Mouse (Mus musculus) lung, embryonic 14.5 days (tissue): ENCODE results near the gene Slc35e3. TPM values are rescaled to one million over a fixed set of nuclear protein-coding genes. Genes with fewer than 3 reads are reported as not detected.

Experiments used
- ATAC-seq: fragments of 200-750 bp; cut with Nextera tagmentation; 2 replicates; pipeline ENCODE4 v1.8.0; 2017; ENCODE audit warnings: mild to moderate bottlenecking, moderate TSS enrichment, moderate library complexity; ENCODE audit not compliant: insufficient read depth
- DNase-seq: peaks from one replicate; pipeline ENCODE4 v3.0.0-alpha.2; 2015
- H3K27ac ChIP-seq: fragments of 300-500 bp; sonication (generic); 2 replicates; pipeline ENCODE4 v1.5.1; 2014; ENCODE audit warnings: low read depth, mild to moderate bottlenecking, moderate library complexity
- H3K27me3 ChIP-seq: fragments of 300-500 bp; sonication (generic); 2 replicates; pipeline ENCODE4 v1.6.1; 2014; ENCODE audit warnings: low read length, control low read depth; ENCODE audit not compliant: insufficient read depth
- H3K36me3 ChIP-seq: fragments of 300-500 bp; sonication (generic); 2 replicates; pipeline ENCODE4 v1.6.1; 2014; ENCODE audit warnings: control low read depth; ENCODE audit not compliant: insufficient read depth
- H3K4me1 ChIP-seq: fragments of 300-500 bp; sonication (generic); 2 replicates; pipeline ENCODE4 v1.6.1; 2014; ENCODE audit warnings: antibody characterized with exemption, control low read depth; ENCODE audit not compliant: insufficient read depth
- H3K4me2 ChIP-seq: fragments of 300-500 bp; sonication (generic); 2 replicates; pipeline ENCODE4 v1.6.1; 2014; ENCODE audit warnings: mild to moderate bottlenecking
- H3K4me3 ChIP-seq: fragments of 300-500 bp; sonication (generic); 2 replicates; pipeline ENCODE4 v1.5.1; 2014; ENCODE audit warnings: low read depth, low read length
- H3K9ac ChIP-seq: fragments of 300-500 bp; sonication (generic); 2 replicates; pipeline ENCODE4 v1.6.1; 2014
- H3K9me3 ChIP-seq: fragments of 300-500 bp; sonication (generic); 2 replicates; pipeline ENCODE4 v1.6.1; 2016; ENCODE audit warnings: low read depth, low read length, control low read depth
- CTCF ChIP-seq: IDR thresholded peaks from 2 replicates; pipeline ENCODE4 v1.5.1; 2016; ENCODE audit warnings: antibody characterized with exemption, low read depth
- WGBS: fragments of 180-500 bp; shearing (Covaris S2); extraction: QIAGEN DNeasy Blood & Tissue Kit; methylation state at CpG from one replicate; pipeline ENCODE4 v1.1.7; 2014; 5-methylcytosine and 5-hydroxymethylcytosine counted together
- polyA plus RNA-seq: library from polyadenylated mRNA; unstranded; fragments of >200 nt; fragmentation: Nextera tagmentation; extraction: Ambion mirVana; gene quantifications from 2 replicates; pipeline ENCODE4 v1.2.1, GENCODE M21; 2014

The Slc35e3 gene
- polyA plus RNA-seq, 1 experiment from 2014 or later: 16.7 TPM

GRCm38 (mm10) chr10:117728574-117728973, 17.6 kb downstream of the Slc35e3 start:
- no peak overlapping the region for H3K9ac ChIP-seq
- no peak overlapping the region for H3K4me3 ChIP-seq
- H3K27ac ChIP-seq: peak overlapping the region; percentile 88
- H3K4me1 ChIP-seq: no peaks in the 10 kb centered on the region; the same call in 1 of the 2 replicates
- no peak for TF ChIP-seq CTCF
- ATAC-seq: no peak
- no peak overlapping the region for H3K4me2 ChIP-seq
- no peaks in the 10 kb centered on the region for H3K27me3 ChIP-seq
- WGBS: 86% methylated on average over 5 of the region's 5 CpGs
- no peak for DNase-seq
- H3K9me3 ChIP-seq: no peaks in the 10 kb centered on the region
- no peaks in the 10 kb centered on the region for H3K36me3 ChIP-seq

GRCm38 (mm10) chr10:117727518-117728110, 18.6 kb downstream of the Slc35e3 start:
- Histone ChIP-seq H3K27me3 (no peaks in the 10 kb centered on the region), H3K36me3 (no peaks in the 10 kb centered on the region), H3K9ac (no peak overlapping the region), H3K9me3 (no peaks in the 10 kb centered on the region), H3K4me3 (no peak overlapping the region), H3K4me2 (no peak overlapping the region), H3K4me1 (no peaks in the 10 kb centered on the region; the same call in 1 of the 2 replicates), H3K27ac (no peak overlapping the region)
- no peak for DNase-seq
- TF ChIP-seq CTCF: no peak
- no peak for ATAC-seq
- 65% methylated on average over 9 of the region's 9 CpGs for WGBS

- H3K4me1 ChIP-seq: no peaks in the 10 kb centered on the region; the same call in 1 of the 2 replicates
- no peak overlapping the region for H3K4me3 ChIP-seq
- no peak overlapping the region for H3K27ac ChIP-seq
- H3K4me2 ChIP-seq: no peak overlapping the region
- TF ChIP-seq CTCF: no peak
- no peak overlapping the region for H3K9ac ChIP-seq
- H3K9me3 ChIP-seq: no peaks in the 10 kb centered on the region
- ATAC-seq (no peak), DNase-seq (no peak)
- H3K36me3 ChIP-seq: no peaks in the 10 kb centered on the region
- no peaks in the 10 kb centered on the region for H3K27me3 ChIP-seq
- WGBS: 96% methylated on average over 4 of the region's 4 CpGs
Observed at GRCm38 (mm10) chr10:117726888-117727385, 19.2 kb downstream of the Slc35e3 start.

- H3K4me3 ChIP-seq: no peak overlapping the region
- H3K27ac ChIP-seq: no peak overlapping the region
- no peak overlapping the region for H3K9ac ChIP-seq
- no peaks in the 10 kb centered on the region for H3K27me3 ChIP-seq
- no peak overlapping the region for H3K4me2 ChIP-seq
- H3K9me3 ChIP-seq: no peaks in the 10 kb centered on the region
- DNase-seq: no peak
- no peaks in the 10 kb centered on the region; the same call in 1 of the 2 replicates for H3K4me1 ChIP-seq
- WGBS: 90% methylated on average over 4 of the region's 4 CpGs
- no peak for TF ChIP-seq CTCF
- ATAC-seq: no peak
- no peaks in the 10 kb centered on the region for H3K36me3 ChIP-seq
Observed at GRCm38 (mm10) chr10:117726350-117726749, 19.8 kb downstream of the Slc35e3 start.

- ATAC-seq (no peak), DNase-seq (no peak)
- H3K4me1 ChIP-seq: no peaks in the 10 kb centered on the region; the same call in 1 of the 2 replicates
- no peak overlapping the region for H3K4me2 ChIP-seq
- no peaks in the 10 kb centered on the region for H3K36me3 ChIP-seq
- H3K4me3 ChIP-seq: no peak overlapping the region
- no peak overlapping the region for H3K9ac ChIP-seq
- 65% methylated on average over 7 of the region's 7 CpGs for WGBS
- H3K9me3 ChIP-seq: no peaks in the 10 kb centered on the region
- no peaks in the 10 kb centered on the region for H3K27me3 ChIP-seq
- no peak overlapping the region for H3K27ac ChIP-seq
- TF ChIP-seq CTCF: no peak
Observed at GRCm38 (mm10) chr10:117725671-117726070, 20.5 kb downstream of the Slc35e3 start.

GRCm38 (mm10) chr10:117724804-117725361, 21.3 kb downstream of the Slc35e3 start:
- 92% methylated on average over 3 of the region's 3 CpGs for WGBS
- Histone ChIP-seq H3K27ac (no peak overlapping the region), H3K4me3 (no peak overlapping the region), H3K27me3 (no peaks in the 10 kb centered on the region), H3K4me1 (no peaks in the 10 kb centered on the region; the same call in 1 of the 2 replicates), H3K36me3 (no peaks in the 10 kb centered on the region), H3K9ac (no peak overlapping the region), H3K4me2 (no peak overlapping the region), H3K9me3 (no peaks in the 10 kb centered on the region)
- DNase-seq: no peak
- no peak for ATAC-seq
- no peak for TF ChIP-seq CTCF

- Histone ChIP-seq H3K27ac (no peak overlapping the region), H3K9ac (no peak overlapping the region), H3K4me2 (no peak overlapping the region), H3K27me3 (no peaks in the 10 kb centered on the region), H3K36me3 (no peaks in the 10 kb centered on the region), H3K9me3 (no peaks in the 10 kb centered on the region), H3K4me1 (no peaks in the 10 kb centered on the region; the same call in 1 of the 2 replicates), H3K4me3 (no peak overlapping the region)
- no peak for TF ChIP-seq CTCF
- DNase-seq (no peak), ATAC-seq (no peak)
- 71% methylated on average over 5 of the region's 5 CpGs for WGBS
Observed at GRCm38 (mm10) chr10:117724136-117724718, 21.9 kb downstream of the Slc35e3 start.
